Mouse (Mus musculus) R1 (cell line): ENCODE measurements around the gene Mepce.

Experiments used
- DNase-seq: peaks from one replicate; pipeline ENCODE4 v3.0.0-alpha.2; 2018; ENCODE audit warnings: low read depth, low spot score

The Mepce gene

DNA sequence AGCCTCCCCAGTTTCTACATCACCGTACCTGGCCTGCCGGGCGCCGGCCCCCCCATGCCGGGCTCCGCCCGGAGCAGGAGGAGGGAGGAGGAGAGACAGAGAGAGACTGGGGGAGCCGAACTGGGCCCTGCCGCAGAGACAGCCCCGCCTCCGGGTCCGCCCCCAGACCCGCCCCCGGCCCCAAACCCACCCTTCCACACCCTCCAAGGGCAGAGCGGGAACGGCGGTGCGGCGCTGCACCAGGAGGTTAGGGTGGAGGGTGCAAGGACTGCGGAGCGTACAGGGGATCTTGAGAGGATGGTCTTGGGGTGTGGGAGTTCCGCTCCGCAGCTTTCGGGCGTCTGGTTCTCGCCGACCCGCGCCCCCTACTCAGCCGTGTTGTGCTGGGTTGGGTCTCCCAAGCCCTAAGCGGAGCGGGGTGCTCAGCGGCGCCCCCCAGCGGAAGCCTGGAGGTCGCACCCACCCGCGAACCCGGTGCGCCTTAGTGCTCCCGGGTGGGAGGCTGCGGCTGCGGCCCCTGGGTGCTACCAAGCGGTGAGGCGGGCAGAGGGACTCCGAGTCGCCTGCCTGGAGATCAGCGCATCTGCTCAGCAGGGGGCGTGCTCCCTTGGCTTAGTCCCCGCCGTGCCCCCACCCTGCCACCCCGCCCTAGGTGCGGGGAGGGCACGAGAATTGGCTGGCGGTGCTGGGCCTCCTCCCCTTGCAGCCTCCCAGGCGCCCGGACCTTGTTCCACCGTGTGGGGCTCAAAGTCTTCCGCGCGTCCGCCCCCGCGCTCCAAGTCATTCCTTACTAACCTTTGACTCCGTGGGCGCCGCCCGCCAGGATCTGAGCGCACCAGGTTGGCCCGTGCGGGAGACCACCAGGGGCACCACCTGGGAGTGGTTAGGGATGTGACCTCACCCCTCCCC is 46.2 kb downstream of the Mepce start, which contains the start of gene Nyap1:
Nyap1 (minus strand) TSS at position 585 of the 909 bp plus-strand sequence.
- DNase-seq, result peak; percentile 90

DNA sequence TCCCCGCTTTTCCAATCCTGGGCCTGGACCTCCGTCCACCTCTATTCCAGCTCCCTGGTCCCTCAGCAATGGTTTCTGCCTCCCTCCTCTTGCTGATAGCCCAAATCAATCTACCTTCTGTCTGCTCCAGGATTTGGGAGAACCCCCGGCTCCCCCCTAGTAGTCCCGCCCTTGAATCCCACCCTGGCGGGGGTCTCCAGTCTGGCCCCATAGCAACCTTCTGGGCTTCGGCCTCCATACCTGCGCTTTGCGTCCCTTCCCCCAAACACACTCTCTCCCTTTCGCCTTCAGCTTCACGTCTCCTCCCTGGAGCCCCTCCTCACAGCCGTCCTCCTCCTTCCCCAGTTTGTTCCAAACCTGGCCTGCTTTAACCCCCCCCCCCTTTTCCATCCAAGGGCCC is 46.9 kb downstream of the Mepce start:
- no peak for DNase-seq

DNA sequence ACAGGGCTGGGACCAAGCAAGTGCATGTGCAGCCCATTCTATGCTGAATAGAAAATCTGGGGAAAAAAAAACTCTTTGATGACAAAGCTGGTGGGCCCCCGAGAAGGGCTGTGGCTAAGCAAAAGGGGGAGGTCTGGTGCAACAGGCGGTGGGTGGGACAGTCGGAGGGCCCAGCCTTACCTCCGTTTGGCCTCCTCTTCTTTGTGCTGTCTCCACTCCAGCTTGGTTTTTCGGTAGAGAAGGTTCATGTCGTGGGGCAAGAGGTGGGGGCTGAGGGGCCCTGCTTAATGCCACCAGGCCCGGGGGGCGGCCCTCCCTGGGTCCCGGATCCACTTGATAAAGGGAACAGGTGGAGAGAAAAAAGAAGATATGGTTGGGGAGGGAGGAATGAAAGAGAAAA is 48.0 kb downstream of the Mepce start:
- no peak for DNase-seq

DNA sequence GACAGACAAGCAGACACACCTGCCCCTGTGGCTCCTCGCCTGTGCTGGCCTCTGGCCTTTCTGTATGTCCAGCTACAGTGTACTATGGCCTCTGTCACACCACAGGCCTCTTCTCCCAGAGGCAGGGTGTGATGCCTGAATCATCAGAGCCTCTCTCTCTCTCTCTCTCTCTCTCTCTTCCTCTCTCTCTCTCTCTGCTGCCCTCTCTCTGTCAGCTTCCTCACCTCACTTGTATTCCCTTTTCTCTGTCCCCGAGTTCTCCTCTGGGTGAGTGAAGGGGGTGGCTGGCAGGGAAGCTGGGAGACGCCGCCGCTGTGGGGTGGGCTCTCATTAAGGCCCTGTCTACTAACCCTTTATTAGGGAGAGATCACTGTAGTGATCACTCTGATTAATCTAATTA is 48.9 kb downstream of the Mepce start:
- no peak for DNase-seq

DNA sequence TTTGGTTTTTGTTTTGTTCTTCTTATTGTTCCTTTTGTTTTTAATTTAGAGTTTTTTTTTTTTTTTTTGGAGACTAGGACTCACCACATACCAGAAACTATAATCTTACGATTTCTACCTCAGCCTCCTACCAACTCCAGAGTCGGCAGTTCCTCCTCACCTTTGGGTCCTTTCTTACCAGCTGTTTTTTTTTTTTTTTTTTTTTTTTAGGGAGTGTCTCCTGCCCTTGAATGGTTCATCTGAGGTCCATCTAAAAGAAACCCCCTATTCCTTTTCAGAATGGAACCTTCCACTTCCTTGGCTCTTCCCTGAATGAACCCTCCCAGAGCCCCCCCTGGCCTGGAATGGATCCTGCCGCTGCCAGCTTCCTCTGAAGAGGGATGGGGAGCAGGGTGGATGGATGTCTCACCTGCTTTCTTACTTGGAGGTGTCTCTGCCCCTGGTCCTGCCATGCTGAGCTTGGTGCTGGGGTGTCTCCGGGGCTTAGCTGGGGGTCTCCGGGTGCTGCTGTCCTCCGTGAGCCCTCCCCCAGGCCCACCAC is 50.0 kb downstream of the Mepce start:
- DNase-seq, result peak; percentile 84

DNA sequence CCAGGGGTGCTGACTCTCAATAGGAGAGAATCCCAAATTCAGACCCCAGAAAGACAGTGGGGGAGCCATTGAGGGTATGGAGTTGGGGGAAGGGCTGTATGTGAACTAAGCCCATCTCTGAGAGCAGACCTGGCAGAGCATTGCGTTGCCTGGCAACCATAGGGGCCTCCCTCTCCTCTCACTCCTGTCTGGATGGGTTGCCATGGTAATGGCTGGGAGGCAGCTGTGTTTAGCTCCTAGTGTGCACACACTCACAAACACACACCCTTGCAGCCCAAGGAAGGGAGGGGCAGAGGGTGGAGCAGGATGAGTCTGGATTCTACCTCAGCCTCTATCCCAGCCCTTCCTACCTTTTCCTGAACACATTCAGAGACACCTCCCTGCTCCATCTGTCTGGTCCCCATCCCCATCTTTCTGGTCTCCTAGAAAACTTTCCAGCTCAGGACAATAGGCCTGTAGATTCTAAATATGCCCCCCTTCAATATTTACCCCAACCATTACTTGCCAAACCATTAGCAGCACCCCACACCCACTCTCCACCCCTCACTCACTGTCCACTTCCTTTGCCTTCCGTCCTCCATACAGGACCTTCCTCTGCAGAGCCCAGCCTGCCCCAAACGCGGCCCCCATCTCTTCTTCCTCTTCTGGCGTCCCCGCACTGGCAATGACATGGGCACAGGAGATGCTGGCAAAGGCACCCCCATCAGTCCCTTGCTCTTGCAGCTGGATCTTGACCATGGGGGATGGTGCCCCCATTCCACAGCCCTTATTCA is 53.0 kb downstream of the Mepce start:
- peak; percentile 96 for DNase-seq

DNA sequence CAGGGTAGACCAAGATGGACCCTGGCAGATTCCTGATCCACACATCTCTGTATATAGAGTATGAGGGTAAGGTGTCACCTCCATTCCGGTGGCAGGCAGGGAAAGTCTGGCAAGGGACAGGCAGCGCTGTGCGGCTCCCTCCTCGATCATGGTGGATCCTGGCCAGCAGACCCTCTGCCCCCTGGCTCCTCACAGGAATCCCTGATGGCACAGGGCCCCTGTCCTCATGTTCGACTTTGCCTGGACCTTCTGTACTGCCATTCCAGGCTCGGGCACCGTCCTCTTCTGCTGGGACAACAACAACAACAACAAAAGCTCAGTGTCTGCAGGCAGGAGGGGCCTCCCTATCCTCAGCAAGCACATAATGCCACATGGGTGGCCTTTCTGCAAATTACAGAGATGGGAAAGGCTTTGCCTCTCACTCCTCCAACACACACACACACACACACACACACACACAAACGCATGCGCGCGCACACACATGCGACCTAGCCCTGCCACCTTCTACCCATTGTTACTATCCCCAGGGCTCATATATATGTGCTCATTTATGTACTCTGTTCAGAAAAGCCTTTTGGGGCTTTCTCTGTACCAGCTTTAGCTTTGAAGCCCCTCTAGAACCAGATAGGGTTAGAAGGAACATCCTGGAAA is 53.7 kb downstream of the Mepce start:
- no peak for DNase-seq
